Mouse (Mus musculus): ENCODE measurements around the gene Tmem171.

Tmem171 gene

GRCm38 (mm10) chr13:98638507-98639166 is 56.0 kb downstream of the Tmem171 start:
- no peak for DNase-seq

GRCm38 (mm10) chr13:98637145-98637544 is 57.5 kb downstream of the Tmem171 start, which contains the start of gene Tmem174:
Tmem174 (minus strand) TSS chr13:98637410.
- DNase-seq = no peak

- no peak for DNase-seq
Measured at GRCm38 (mm10) chr13:98636571-98636970, 58.1 kb downstream of the Tmem171 start.
